Mouse (Mus musculus) bone marrow macrophage, adult 2 months (primary cell): Measurements from ENCODE around the gene Hnrnpa3. TPM values are rescaled to one million over a fixed set of nuclear protein-coding genes. Genes with fewer than 3 reads are reported as not detected.
A peak's percentile ranks its signal among the peaks of the same experiment; 100 is the strongest.
"Not testable (repeated sequence)": the region's sequence is repeated elsewhere in the genome, so short reads cannot be mapped to it uniquely, and the experiment has no call there.

Experiments used
- H3K27ac ChIP-seq: 2 replicates; pipeline ENCODE4 v1.5.1; 2012; ENCODE audit warnings: low read depth, low read length; ENCODE audit not compliant: insufficient read depth
- H3K4me1 ChIP-seq: 2 replicates; pipeline ENCODE4 v1.6.1; 2012; ENCODE audit warnings: low read length; ENCODE audit not compliant: control insufficient read depth, insufficient read depth
- H3K4me3 ChIP-seq: 2 replicates; pipeline ENCODE4 v1.5.1; 2012; ENCODE audit warnings: mild to moderate bottlenecking, low read length, moderate library complexity; ENCODE audit not compliant: insufficient read depth
- CTCF ChIP-seq: IDR thresholded peaks from 2 replicates; pipeline ENCODE4 v1.5.1; 2012; ENCODE audit warnings: low read depth, mild to moderate bottlenecking, low read length, moderate library complexity
- POLR2A ChIP-seq: IDR thresholded peaks from 2 replicates; pipeline ENCODE4 v1.6.1; 2012; ENCODE audit warnings: mild to moderate bottlenecking, low read depth, low read length, borderline replicate concordance
- polyA plus RNA-seq: library from polyadenylated mRNA; stranded (reverse); fragments of >200 nt; gene quantifications from 2 replicates; pipeline ENCODE4 v1.2.4, GENCODE M21; 2012; ENCODE audit not compliant: missing spikeins, insufficient read depth, insufficient read length

Gene Hnrnpa3
- 183 and 208 TPM in 2 replicates for polyA plus RNA-seq

- Histone ChIP-seq H3K27ac (peak within 1 kb of the TSS; percentile 96), H3K4me3 (peak within 1 kb of the TSS; percentile 98), H3K4me1 (peaks cover 18% of the 10 kb centered on the region)
- TF ChIP-seq CTCF: no peak
- no peak for TF ChIP-seq POLR2A
These were observed at the start of gene Hnrnpa3 for GRCm38 (mm10) chr2:75658727-75659628. TSS of gene Hnrnpa3 (plus strand) at chr2:75659261.

GRCm38 (mm10) chr2:75609971-75610370 is 49.1 kb upstream of the Hnrnpa3 start:
- Histone ChIP-seq H3K4me1 (peaks cover 49% of the 10 kb centered on the region), H3K27ac (peak overlapping the region; percentile 51), H3K4me3 (peak overlapping the region; percentile 18)
- no peak for TF ChIP-seq POLR2A
- no peak for TF ChIP-seq CTCF

GRCm38 (mm10) chr2:75610602-75611001 is 48.5 kb upstream of the Hnrnpa3 start:
- H3K27ac ChIP-seq, H3K4me3 ChIP-seq: not testable (repeated sequence)
- H3K4me1 ChIP-seq: peaks cover 53% of the 10 kb centered on the region

GRCm38 (mm10) chr2:75611041-75611805 is 47.8 kb upstream of the Hnrnpa3 start:
- Histone ChIP-seq H3K4me3 (no peak overlapping the region), H3K4me1 (peaks cover 51% of the 10 kb centered on the region), H3K27ac (0 out of 2 replicates have a peak overlapping the region, but pooled peaks have one; percentile 9)
- TF ChIP-seq POLR2A: no peak
- TF ChIP-seq CTCF: no peak

GRCm38 (mm10) chr2:75612006-75612405 is 47.1 kb upstream of the Hnrnpa3 start:
- TF ChIP-seq POLR2A: no peak
- no peak overlapping the region for H3K4me3 ChIP-seq
- H3K4me1 ChIP-seq: peaks cover 47% of the 10 kb centered on the region
- peak overlapping the region; percentile 50; the same call in 1 of the 2 replicates for H3K27ac ChIP-seq

GRCm38 (mm10) chr2:75612981-75613567 is 46.0 kb upstream of the Hnrnpa3 start:
- Histone ChIP-seq H3K4me1 (peaks cover 38% of the 10 kb centered on the region), H3K27ac (peak overlapping the region; percentile 96), H3K4me3 (peak overlapping the region; percentile 49)
- TF ChIP-seq POLR2A (no peak), CTCF (no peak)

- H3K4me3 ChIP-seq: no peak overlapping the region
- H3K27ac ChIP-seq: peak overlapping the region; percentile 53
- no peak for TF ChIP-seq CTCF
- no peak for TF ChIP-seq POLR2A
- peaks cover 37% of the 10 kb centered on the region for H3K4me1 ChIP-seq
These were observed 44.5 kb upstream of the Hnrnpa3 start for GRCm38 (mm10) chr2:75614577-75614976.

- no peak overlapping the region for H3K27ac ChIP-seq
- TF ChIP-seq CTCF: no peak
- no peak for TF ChIP-seq POLR2A
- peaks cover 27% of the 10 kb centered on the region for H3K4me1 ChIP-seq
- H3K4me3 ChIP-seq: no peak overlapping the region
These were observed 42.1 kb upstream of the Hnrnpa3 start for GRCm38 (mm10) chr2:75616911-75617310.

GRCm38 (mm10) chr2:75618712-75619111 is 40.3 kb upstream of the Hnrnpa3 start:
- Histone ChIP-seq H3K4me1 (peaks cover 22% of the 10 kb centered on the region), H3K27ac (no peak overlapping the region), H3K4me3 (no peak overlapping the region)
- TF ChIP-seq POLR2A (no peak), CTCF (no peak)
